Mouse (Mus musculus) layer of hippocampus, adult 11-12 months (tissue): Measurements from ENCODE around the gene Zcchc18.
"Not testable (repeated sequence)": the region's sequence is repeated elsewhere in the genome, so short reads cannot be mapped to it uniquely, and the experiment has no call there.

Experiments
- DNase-seq: peaks from one replicate; pipeline ENCODE4 v3.0.0; 2022; ENCODE audit warnings: low spot score

Gene Zcchc18

DNA sequence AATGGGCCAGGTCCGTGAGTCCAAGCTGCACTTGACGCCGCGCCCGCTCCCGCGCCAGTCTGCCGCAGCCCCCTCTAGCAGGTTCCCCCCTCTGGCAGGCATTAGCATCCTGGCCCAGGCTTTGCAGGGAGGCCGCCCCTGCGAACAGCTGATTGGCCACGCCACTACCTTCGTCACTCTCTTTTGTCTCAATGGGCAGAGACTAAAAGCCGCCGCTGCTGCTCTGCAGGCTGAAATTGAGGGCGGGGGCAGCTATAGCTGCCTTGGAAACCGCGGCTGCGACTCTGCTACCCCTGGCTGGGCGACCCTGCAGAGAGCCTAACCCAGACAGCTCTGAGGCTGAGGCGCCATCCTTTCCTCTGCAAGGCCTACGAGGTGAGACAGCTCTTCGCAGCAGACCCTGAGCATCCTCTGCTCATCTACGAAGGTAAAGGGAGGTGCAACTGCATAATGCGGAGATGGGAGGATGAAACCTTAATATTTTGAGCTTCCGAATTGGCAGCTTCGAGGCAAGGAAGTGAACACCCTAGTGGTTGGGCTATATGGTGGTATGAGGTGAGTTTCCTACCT is at the start of gene Zcchc18:
Gene Zcchc18, plus strand, starts transcription at position 178 of the 570 bp plus-strand sequence.
- DNase-seq: peak; percentile 78

DNA sequence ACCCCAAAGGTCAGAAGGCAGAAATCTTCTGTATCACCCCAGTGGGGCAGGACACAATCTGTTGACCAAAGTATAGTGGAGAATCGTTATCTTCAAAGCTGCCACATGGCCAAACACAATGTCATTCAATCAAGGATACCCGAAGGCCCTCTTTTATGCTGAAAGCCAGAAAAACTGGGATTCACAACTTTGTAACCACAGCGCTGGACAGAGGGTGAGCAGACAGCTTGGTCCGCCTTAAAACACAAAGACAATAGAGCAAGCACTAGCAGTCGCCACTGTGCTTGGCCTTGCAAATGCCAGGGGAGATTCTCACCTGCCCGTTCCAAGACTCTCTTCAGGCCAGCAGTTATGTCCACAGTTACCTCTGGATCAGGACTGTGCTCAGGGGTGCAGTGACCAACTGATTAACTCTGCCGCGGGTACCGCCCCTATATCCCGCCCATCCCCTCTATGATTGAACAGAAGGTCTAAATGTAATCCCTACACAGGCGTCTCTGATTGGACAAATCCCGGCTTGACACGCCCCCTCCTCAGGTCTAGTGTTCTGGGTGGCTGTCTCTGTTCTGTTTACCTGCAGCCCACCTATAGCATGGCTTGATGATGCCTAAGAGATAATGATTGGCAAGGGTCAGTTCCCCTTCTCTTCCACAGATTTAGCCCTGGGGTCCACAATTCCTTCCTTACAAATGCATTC is 35.2 kb upstream of the Zcchc18 start:
- DNase-seq: peak; percentile 72

DNA sequence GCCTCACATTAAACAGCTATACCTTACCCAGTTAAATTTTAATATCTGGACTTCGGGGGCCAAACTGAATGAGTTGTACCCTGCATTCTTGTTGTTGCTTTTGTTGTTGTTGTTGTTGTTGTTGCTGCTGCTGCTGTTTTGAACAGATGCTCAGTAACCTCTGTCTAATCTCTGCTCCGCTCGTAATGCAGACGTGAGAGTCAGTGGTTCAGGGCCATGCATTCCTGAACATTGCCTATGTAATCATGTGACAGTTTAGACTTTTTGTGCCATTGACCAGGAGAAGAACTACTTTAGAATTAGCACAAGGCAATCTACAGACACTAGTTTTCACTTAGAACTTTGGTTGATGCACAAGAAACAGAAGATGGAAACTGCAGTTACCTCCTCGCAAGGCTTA is 34.7 kb upstream of the Zcchc18 start:
- not testable (repeated sequence) for DNase-seq

DNA sequence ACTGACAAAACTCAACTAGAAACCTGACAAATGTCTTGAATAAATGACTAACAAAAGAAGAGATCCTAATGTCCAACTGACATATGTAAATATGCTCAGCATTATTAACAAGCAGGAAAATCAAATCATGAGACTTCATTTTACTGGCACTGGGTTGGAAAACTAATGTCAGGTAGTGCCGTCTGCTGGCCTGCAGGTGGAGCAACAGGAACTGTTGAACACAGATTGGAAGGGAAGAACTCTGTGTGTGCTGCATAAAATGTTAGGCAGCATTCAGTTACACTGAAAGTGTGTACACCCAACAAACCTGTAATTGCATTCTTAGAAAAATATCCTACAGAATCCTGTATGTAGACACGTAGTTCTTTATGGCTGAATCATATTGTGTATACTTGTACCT is 33.3 kb upstream of the Zcchc18 start:
- DNase-seq: peak; percentile 3

DNA sequence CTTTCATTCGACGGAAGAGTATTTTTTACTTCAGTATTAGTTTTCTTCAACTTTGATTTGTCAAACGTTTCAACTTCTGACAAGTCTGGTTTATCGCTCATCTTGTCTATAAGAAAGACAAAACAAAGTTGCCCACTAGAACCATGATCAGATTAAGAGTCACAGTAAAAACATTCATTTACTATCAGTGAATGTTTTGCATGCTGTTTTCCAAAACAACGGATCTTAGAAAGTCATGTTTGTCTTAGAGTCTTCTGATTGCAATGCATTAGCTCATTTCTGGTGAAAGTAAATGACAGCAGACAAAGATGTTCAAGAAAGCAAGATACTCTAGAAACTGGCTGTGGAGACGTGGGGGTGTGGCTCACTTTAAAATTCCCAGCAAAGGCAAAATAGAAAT is 17.6 kb upstream of the Zcchc18 start, which contains the start of gene Tmsb15b2:
Gene Tmsb15b2, minus strand, starts transcription at position 101 of the 400 bp plus-strand sequence.
- DNase-seq: not testable (repeated sequence)

DNA sequence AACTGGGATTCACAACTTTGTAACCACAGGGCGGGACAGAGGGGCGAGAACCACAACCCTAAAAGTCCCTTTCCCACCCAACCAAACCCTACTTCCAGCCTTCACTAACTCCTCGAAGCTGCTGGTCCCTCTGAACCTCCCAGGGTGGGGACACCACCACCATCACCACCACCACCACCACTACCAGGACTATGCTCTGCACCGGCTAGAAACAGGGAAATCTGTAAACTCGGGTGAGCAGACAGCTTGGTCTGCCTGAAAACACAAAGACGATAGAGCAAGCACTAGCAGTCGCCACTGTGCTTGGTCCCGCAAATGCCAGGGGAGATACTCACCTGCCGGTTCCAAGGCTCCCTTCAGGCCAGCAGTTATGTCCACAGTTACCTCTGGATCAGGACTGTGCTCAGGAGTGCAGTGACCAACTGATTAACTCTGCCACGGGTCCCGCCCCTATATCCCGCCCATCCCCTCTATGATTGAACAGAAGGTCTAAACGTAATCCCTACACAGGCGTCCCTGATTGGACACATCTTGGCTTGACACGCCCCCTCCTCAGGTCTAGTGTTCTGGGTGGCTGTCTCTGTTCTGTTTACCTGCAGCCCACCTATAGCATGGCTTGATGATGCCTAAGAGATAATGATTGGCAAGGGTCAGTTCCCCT is 16.4 kb upstream of the Zcchc18 start, which contains the start of the genes Tmsb15l and Tmsb15b1:
Gene Tmsb15l, minus strand, starts transcription at position 446 of the 661 bp plus-strand sequence.
Gene Tmsb15b1, minus strand, starts transcription at position 451 of the 661 bp plus-strand sequence.
- DNase-seq: peak; percentile 84

DNA sequence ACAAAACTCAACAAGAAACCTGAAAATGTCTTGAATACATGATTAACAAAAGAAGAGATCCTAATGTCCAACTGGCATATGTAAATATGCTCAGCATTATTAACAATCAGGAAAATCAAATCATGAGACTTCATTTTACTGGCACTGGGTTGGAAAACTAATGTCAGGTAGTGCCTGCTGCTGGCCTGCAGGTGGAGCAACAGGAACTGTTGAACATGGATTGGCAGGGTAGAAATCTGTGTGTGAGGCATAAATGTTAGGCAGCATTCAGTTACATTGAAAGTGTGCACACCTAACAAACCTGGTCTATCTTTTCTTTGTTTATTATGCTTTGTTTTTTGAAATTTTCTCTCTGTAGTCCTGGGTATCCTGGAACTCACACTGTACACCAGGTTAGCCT is 14.3 kb upstream of the Zcchc18 start:
- no peak for DNase-seq

DNA sequence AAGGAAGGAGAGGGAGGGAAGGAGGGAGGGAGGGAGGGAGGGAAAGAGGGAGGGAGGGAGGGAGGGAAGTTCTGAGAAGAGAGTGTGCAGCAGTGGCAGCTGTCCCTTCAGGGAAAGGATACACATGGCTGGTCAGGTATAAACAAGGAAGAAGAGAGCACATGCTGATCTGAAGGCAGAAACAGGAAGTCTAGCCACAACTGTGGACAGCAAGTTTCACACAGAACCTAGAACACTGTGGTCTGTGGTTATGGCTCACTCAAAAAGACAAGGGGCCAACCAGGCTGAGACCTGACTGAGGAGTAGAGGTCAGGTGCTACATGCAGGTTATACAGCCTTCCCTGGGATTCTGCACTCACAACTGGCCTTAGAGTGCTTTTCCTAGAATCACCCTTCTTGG is 6.9 kb upstream of the Zcchc18 start:
- no peak for DNase-seq

DNA sequence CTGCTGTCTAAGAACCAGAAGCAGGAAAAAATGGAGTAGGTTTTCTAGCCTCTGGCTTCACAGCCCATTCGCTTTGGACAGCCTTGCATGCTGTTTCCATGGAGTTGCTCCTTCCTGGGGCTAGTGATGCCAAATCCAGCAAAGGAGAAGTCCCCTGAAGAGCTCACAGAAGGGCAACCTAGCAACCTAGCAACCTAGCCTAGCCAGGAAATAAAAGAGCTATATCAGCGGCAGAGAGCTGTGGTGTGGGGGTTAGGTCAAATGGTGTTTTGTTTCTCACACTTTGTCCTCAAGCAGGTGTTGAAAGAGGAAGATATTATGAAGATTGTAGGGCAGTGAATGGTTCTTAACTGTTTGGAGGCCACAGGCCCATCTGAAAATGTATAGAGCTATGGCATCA is 1.7 kb upstream of the Zcchc18 start:
- DNase-seq: no peak

DNA sequence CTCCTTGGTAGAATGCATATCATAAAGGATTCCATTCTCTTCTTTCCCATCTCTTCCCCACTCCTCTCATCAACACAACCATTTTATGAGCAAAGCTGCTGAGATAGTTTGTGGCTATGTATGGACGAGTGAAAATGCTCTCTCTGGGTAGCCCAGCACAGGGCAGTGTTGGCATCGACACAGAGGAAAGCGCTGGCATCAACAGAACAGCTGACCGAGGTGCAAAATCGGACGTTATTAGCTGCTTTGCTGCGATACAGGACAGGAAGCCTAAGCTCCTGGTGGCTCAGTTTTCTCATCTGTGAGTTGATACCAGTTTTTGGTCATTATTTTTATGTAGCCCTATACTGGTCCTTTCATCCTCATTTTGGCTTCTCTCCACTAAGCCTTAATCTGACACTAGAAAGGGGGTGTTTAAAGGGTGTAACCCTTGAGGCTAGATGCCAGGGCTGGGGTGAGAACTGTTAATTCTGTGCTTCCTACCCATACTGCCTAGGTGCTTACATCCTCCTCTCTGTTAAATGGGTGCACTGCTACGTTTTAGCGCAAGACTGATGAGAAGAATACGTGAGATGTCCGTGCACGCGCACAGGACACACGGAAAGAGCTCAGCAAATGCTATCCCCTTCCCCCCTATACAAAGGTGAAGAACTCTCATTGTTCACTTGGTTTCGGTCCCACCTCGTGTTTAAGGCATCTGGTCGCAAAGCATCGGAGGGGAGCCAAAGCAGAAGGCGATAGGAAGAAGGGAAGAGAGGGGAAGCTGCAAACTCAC is 577 bp upstream of the Zcchc18 start:
- DNase-seq: peak; percentile 7

DNA sequence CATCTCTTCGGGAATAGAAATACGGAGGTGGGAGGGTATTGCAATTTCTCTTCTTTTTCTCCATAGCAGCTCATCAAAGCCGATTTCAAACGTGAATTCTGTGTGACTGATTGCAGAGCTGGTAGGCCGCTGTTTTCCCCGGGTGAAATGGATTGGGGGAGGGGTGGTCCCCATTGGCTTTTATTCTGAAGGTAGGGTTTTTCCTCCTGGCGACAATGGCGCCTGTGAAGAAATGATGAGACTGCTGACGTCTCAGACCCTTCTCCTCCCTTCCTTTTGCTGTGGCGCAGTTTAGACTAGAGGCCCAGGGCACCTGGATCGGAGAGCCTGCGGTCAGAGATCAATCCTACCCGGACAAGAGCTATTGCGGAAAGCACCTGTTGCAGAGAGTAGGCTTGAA is 686 bp downstream of the Zcchc18 start:
- DNase-seq: peak; percentile 29

DNA sequence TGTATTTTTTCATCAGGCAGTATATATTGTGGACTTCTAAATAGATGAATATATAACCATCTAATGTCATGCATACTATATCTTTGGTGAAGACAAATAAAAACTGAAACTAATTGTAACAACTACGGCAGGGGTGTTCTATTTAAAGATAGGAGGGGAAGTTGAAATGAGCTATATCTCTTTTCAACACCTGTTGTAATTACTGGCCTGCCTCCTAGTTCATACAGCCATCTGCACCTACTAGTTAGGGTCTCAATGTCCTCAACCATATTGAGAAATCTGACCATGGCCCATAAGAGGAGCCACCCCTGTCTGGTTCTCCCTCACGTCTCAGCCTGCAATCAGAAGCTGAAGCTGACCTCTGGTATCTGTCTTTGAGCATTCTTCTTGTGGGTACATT is 3.3 kb downstream of the Zcchc18 start:
- no peak for DNase-seq

DNA sequence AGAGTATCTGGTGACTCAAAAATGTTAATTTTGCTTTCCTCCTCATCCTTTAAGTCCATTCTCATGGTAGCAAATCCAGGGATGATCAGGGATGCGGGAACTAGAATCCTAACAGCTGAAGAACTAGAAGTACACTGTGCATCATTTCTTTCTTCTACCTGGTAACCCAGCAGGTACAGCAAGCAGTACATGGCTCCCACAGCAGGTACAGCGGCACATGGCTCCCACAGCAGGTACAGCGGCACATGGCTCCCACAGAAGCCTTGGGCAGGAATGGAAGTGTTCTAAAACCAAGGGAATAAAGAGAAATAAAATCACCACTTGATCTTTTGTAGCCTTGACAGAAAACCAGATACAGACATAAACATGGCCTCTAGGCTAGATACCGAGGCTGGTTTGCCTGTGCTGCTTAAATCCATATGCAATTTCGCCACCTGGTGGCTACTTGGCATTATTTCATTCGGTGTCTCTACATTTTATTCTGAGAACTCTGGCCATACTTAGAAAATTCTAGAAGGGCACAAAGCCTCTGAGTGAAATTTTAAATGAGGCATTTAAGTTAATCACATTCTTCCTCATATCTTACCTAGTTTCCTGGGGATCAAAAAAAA is 22.2 kb downstream of the Zcchc18 start:
- peak; percentile 58 for DNase-seq

DNA sequence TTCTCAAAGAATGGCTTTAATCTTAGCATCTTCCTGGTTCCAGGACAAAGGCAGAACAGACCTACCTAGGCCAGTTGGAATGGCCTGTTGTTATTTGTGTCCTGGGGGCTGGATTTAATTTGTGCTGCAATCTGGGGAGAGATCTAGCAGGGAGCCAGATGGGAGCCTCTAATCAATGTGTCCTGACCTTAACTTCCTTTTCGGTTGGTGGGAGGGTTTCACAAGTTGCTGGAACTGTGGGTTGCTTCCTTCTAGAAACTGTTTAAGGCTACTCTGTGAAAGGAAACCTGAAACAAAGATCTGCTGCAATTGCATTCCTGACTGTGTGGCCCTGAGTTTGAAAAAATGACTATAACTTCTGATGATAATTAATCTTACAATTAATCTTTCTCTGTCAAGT is 24.7 kb downstream of the Zcchc18 start:
- no peak for DNase-seq

DNA sequence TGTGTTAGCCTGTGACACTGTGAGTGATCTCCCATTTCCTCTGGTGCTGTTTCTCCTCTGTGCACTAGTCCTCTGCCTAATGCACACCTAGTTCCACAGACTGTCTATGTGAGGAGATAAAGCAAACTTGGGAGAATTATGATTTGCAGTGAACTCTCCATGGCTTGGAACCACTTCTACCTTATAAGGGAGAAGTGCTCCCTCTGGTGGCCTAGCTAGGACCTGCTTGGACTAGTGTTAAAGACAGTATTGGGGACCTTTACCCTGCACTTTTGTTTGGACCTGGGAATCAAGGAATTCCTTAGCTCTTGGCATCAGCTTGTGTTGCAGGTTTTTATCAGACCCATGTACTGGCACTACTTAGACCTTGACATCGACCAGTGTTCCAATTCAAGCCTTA is 26.4 kb downstream of the Zcchc18 start:
- peak; percentile 67 for DNase-seq

DNA sequence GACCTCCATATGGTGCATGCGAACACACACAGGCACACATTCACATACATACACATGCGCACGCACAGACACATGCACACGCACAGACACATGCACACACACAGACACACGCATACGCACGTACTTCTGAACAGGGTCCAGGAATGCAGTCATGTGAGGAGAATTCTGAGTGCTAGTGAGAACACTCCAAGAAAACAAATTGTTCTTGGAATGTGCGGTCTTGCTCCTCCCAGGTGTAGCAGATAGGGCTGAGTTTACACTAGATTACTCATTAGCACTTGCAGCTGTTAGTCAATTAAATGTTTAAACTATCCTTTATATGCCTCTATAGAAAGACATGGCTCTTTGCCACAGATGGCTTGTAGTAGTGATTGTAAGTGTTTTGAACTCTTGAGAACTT is 38.0 kb downstream of the Zcchc18 start:
- DNase-seq: no peak

DNA sequence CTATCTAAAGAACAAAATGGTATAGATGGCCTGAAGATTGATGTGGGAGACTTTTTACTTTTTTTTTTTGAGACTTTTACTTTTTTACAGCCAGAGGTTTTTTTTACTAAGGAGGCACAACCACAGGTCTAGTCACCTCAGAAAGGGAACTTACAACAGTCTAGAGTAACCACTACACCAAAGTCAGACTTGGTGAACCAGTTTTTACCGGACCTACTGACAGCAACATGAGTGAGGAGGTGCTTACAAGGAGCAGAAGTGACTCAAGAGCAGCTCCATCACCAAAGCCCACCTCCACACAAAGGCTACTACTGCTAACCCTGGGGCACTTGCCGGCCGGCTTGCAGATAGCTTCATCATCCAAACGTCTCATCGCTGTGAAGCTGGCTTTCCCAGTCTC is 38.8 kb downstream of the Zcchc18 start:
- no peak for DNase-seq

DNA sequence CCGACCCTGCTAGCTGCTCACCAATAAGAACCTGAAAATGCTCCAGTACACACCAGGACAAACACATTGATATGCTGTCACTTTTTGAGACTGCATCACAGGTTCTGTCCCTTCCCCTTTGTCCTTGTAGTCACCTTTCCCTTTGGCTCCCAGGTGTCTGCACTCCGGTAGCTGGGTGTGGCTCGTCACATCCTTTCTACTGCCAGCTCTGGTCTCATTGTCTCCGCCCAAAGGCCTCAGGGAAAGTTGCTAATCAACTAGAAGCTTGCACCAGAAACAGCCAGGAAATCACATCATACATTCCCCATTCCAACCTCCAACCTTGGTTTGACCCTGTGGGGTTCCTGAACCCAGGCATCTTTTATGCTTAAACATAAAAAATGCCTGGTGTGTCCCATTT is 41.4 kb downstream of the Zcchc18 start:
- DNase-seq: no peak

DNA sequence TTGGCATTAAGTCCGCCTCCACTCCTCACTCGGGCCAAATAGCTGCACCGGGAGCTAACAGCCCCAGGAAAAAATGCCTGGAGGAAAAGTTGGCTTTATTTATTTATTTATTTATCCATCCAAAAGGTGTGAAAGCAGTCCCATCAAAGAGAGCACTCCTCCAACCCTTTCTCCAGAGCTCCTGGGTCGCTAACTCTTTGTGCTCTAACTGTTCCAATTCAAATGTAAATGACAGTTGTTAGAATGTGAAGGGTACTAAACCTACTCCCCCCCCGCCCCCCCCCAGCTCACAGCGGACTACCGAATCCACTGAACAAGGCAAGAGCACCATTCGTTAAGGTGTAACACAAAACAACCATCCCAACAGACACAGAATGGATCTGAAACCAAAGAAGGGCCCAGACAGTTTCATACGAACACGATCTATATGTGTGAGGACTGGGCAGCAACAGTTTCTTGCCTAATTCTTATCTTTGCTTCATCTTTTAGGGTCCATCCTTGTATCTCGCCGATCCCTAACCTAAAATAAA is 44.6 kb downstream of the Zcchc18 start:
- no peak for DNase-seq

DNA sequence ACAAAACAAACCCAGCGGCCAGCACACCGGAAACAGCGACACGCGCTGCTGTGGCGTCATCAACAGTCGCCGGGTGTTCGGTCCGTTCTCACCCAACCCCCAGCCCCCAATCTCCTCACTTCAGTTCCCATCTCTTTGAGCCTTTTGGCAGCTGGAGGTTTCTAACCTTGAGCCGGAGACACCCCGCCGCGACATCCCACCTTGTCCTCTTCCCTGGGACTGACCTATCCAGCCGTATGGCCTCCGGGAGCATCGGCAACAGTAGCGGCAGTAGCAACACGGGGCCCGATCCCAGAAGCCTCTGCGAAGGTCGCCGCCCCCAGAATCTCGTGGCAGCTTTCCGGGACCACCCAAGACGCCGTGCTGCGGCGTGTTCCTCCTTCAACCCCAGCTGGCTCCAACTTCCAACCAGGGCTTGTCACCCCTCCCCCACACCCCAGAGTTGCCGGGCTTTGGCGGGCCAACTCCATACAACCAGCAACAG is 45.1 kb downstream of the Zcchc18 start, which contains the start of gene Slc25a53:
Gene Slc25a53, minus strand, starts transcription at position 303 of the 484 bp plus-strand sequence.
- peak; percentile 83 for DNase-seq

DNA sequence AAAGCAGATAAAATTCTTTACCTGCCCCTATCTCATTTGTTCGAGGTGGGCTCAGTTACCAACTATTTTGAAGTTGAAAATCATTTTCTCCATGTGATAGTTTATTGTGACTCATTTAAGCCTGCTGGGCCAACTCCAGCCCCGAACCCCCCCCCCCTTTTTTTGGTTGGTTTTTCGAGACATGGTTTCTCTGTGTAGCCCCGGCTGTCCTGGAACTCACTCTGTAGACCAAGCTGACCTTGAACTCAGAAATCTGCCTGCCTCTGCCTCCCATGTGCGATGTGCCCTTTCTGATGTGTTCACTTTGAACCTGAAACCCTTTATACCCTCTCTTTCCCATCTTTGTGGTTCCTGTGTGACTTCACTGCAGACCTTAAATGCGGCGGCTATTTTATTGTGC is 45.5 kb downstream of the Zcchc18 start:
- no peak for DNase-seq
